Mouse (Mus musculus): ENCODE measurements around the gene Myom3. TPM values are rescaled to one million over a fixed set of nuclear protein-coding genes. Genes with fewer than 3 reads are reported as not detected.
A peak's percentile ranks its signal among the peaks of the same experiment; 100 is the strongest.
"Not testable (repeated sequence)": the region's sequence is repeated elsewhere in the genome, so short reads cannot be mapped to it uniquely, and the experiment has no call there.

Gene Myom3
- 0.60 and 0.99 TPM in 2 replicates for total RNA-seq (2014; rRNA removed)
- 1.4 and 1.6 TPM in 2 replicates for polyA plus RNA-seq (2015; fragmentation: Nextera tagmentation; extraction: Ambion mirVana)

- WGBS: 54% methylated on average over 10 of the region's 10 CpGs
- TF ChIP-seq CTCF (IDR thresholded peaks at IDR 0.05): no peak
These were observed at the start of gene Myom3 for GRCm38 (mm10) chr4:135759356-135759976. TSS of gene Myom3 (plus strand) at chr4:135759715.

DNA sequence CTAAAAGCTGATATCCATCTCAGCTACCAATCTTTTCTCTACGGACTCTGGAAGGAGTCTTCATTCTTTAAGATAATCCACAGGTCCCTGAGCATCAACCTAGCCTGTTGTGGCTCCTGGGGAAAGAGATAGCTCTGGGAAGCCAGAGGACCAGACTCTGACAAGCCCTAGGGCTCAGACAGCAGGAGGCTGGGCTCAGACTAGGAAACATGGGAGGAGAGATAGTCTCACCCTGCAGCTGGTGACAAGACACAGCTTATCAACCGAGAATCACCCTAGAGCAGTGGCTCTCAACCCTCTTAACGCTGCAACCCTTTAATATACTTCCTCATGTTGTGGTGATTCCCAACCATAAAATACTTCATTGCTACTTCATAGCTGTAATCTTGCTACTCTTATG, 49.1 kb upstream of the Myom3 start:
- H3K27ac ChIP-seq (ENCODE audit: low read depth, low read length): no peak overlapping the region
- no peaks in the 10 kb centered on the region for H3K36me3 ChIP-seq (ENCODE audit: insufficient read depth, low read length)
- H3K27me3 ChIP-seq (ENCODE audit: insufficient read depth, low read length): no peaks in the 10 kb centered on the region
- ATAC-seq (ENCODE audit: low FRiP score) (no peak), DNase-seq (ENCODE audit: low spot score) (no peak)
- 87% methylated on average over 3 of the region's 3 CpGs for WGBS
- H3K4me3 ChIP-seq (ENCODE audit: low read depth, low read length): no peak overlapping the region
- H3K4me2 ChIP-seq (ENCODE audit: low read depth, low read length, poor library complexity, severe bottlenecking): no peak overlapping the region
- TF ChIP-seq CTCF (IDR thresholded peaks at IDR 0.05): no peak
- H3K4me1 ChIP-seq (ENCODE audit: insufficient read depth, low read length): no peaks in the 10 kb centered on the region
- no peak overlapping the region for H3K9ac ChIP-seq (replicated peaks; ENCODE audit: low read length, poor library complexity, severe bottlenecking)
- no peaks in the 10 kb centered on the region for H3K9me3 ChIP-seq (ENCODE audit: low read length)

More at GRCm38 (mm10) chr4:135759356-135759976, at the start of gene Myom3:
- H3K9me3 ChIP-seq (ENCODE audit: low read length): 0 out of 2 replicates have a peak, but pooled peaks cover 2% of the 10 kb centered on the region
- DNase-seq (ENCODE audit: low spot score): no peak
- H3K27ac ChIP-seq (ENCODE audit: low read depth, low read length): no peak within 1 kb of the TSS
- H3K27me3 ChIP-seq (ENCODE audit: insufficient read depth, low read length): no peaks in the 10 kb centered on the region
- H3K4me3 ChIP-seq (ENCODE audit: low read depth, low read length): no peak within 1 kb of the TSS
- H3K9ac ChIP-seq (replicated peaks; ENCODE audit: low read length, poor library complexity, severe bottlenecking): no peak within 1 kb of the TSS
- no peaks in the 10 kb centered on the region for H3K36me3 ChIP-seq (ENCODE audit: insufficient read depth, low read length)
- no peak for ATAC-seq (ENCODE audit: low FRiP score)
- no peak within 1 kb of the TSS for H3K4me2 ChIP-seq (ENCODE audit: low read depth, low read length, poor library complexity, severe bottlenecking)
- no peaks in the 10 kb centered on the region for H3K4me1 ChIP-seq (ENCODE audit: insufficient read depth, low read length)

DNA sequence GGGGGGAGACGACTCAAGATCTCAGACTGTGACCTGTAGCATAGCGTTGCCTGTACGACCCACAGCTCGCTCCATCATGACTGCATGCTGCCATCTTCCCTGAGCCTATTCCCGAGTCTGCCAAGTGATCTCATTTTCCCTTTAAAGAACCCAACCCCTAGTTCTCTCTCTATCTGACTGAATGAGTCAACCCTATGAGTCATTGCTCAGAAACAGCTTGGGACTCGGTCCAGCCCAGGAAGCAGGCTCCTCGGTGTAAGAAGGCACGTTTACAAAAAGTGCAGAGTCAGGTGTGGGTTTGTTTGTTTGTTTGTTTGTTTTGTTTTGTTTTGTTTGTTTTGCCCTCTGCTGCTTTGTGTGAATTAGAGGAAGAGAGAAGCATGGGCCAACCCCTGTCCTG, 44.7 kb upstream of the Myom3 start:
- ATAC-seq (ENCODE audit: low FRiP score): no peak
- no peak overlapping the region for H3K9ac ChIP-seq (replicated peaks; ENCODE audit: low read length, poor library complexity, severe bottlenecking)
- no peak overlapping the region for H3K4me3 ChIP-seq (ENCODE audit: low read depth, low read length)
- H3K4me1 ChIP-seq (ENCODE audit: insufficient read depth, low read length): no peaks in the 10 kb centered on the region
- no peaks in the 10 kb centered on the region for H3K36me3 ChIP-seq (ENCODE audit: insufficient read depth, low read length)
- no peaks in the 10 kb centered on the region for H3K27me3 ChIP-seq (ENCODE audit: insufficient read depth, low read length)
- TF ChIP-seq CTCF (IDR thresholded peaks at IDR 0.05): no peak
- no peaks in the 10 kb centered on the region for H3K9me3 ChIP-seq (ENCODE audit: low read length)
- H3K27ac ChIP-seq (ENCODE audit: low read depth, low read length): no peak overlapping the region
- H3K4me2 ChIP-seq (ENCODE audit: low read depth, low read length, poor library complexity, severe bottlenecking): no peak overlapping the region
- DNase-seq (ENCODE audit: low spot score): no peak
- 87% methylated on average over 8 of the region's 8 CpGs for WGBS

DNA sequence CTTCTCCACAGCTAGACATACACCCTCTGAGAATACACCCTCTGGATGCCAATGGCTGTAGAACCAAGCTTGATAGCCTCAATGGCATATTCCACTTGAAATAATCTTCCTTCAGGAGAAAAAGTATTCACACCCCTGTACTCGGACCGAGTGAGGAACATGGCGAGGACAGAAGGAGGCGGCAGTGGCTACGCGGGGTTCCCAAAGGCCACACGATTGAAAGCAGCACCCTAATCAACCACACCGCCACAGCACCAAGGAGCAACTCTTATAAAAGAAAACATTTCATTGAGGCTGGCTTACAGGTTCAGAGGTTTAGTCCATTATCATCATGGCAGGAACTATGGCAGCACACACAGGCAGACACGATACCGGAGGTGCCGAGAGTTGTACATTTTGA, 43.1 kb upstream of the Myom3 start:
- H3K4me1 ChIP-seq (ENCODE audit: insufficient read depth, low read length); H3K27ac ChIP-seq (ENCODE audit: low read depth, low read length); H3K4me3 ChIP-seq (ENCODE audit: low read depth, low read length); H3K9ac ChIP-seq (replicated peaks; ENCODE audit: low read length, poor library complexity, severe bottlenecking); H3K4me2 ChIP-seq (ENCODE audit: low read depth, low read length, poor library complexity, severe bottlenecking); H3K27me3 ChIP-seq (ENCODE audit: insufficient read depth, low read length); ATAC-seq (ENCODE audit: low FRiP score); H3K36me3 ChIP-seq (ENCODE audit: insufficient read depth, low read length); H3K9me3 ChIP-seq (ENCODE audit: low read length); DNase-seq (ENCODE audit: low spot score): not testable (repeated sequence)
- 98% methylated on average over 11 of the region's 11 CpGs for WGBS

DNA sequence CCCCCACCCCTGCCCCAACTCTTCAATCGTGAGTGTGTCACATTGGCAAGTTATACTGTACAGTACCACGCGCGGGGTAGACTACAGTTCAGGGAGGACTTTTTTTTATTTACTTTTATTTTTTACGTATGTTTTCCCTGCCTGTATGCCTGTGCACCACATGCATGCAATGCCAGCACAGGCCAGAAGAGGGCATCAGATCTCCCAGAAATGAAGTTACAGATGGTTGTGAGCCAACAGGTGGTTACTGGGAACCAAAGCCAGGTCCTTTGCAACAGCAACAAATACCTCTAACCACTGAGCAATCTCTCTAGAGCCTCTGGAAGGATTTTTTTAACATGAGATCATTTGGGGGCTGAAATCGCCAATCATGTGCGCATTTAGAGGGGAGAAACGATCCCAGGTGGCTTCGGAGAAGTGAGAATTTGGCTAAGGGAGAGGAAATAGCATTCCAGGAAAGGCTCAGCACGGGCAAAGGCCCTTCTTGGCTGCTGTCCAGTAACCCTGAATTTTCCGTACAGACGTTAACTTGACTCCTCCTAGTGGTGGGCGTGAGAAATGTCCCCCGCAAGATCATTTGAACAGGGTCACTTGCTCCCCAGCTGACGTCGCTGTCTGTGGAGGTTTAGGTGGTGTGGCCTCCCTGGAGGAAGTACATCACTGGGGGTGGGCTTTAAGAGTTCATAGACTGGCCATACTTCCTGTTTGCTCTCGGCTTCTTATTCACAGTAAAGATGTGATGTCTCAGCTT, 36.8 kb upstream of the Myom3 start:
- Histone ChIP-seq H3K4me2 (ENCODE audit: low read depth, low read length, poor library complexity, severe bottlenecking) (no peak overlapping the region), H3K4me1 (ENCODE audit: insufficient read depth, low read length) (no peaks in the 10 kb centered on the region), H3K36me3 (ENCODE audit: insufficient read depth, low read length) (no peaks in the 10 kb centered on the region), H3K4me3 (ENCODE audit: low read depth, low read length) (no peak overlapping the region), H3K9me3 (ENCODE audit: low read length) (no peaks in the 10 kb centered on the region), H3K9ac (replicated peaks; ENCODE audit: low read length, poor library complexity, severe bottlenecking) (no peak overlapping the region), H3K27ac (ENCODE audit: low read depth, low read length) (no peak overlapping the region), H3K27me3 (ENCODE audit: insufficient read depth, low read length) (no peaks in the 10 kb centered on the region)
- DNase-seq (ENCODE audit: low spot score) (no peak), ATAC-seq (ENCODE audit: low FRiP score) (no peak)
- peak; percentile 42 for TF ChIP-seq CTCF (IDR thresholded peaks at IDR 0.05)
- 75% methylated on average over 17 of the region's 17 CpGs for WGBS

- Histone ChIP-seq H3K4me3 (ENCODE audit: low read depth, low read length) (no peak overlapping the region), H3K9me3 (ENCODE audit: low read length) (no peaks in the 10 kb centered on the region), H3K4me1 (ENCODE audit: insufficient read depth, low read length) (no peaks in the 10 kb centered on the region; the same call in 1 of the 2 replicates), H3K4me2 (ENCODE audit: low read depth, low read length, poor library complexity, severe bottlenecking) (no peak overlapping the region), H3K36me3 (ENCODE audit: insufficient read depth, low read length) (no peaks in the 10 kb centered on the region), H3K27ac (ENCODE audit: low read depth, low read length) (no peak overlapping the region), H3K9ac (replicated peaks; ENCODE audit: low read length, poor library complexity, severe bottlenecking) (no peak overlapping the region), H3K27me3 (ENCODE audit: insufficient read depth, low read length) (0 out of 2 replicates have a peak, but pooled peaks cover 3% of the 10 kb centered on the region)
- DNase-seq (ENCODE audit: low spot score): peak; percentile 14
- TF ChIP-seq CTCF (IDR thresholded peaks at IDR 0.05): no peak
- ATAC-seq (ENCODE audit: low FRiP score): no peak
- 79% methylated on average over 11 of the region's 11 CpGs for WGBS
These were observed 33.1 kb upstream of the Myom3 start for GRCm38 (mm10) chr4:135726416-135726815.

Data from midbrain, postnatal 0 days (tissue).